Mouse (Mus musculus): ENCODE measurements around the gene Gpr153.

The Gpr153 gene

GRCm38 (mm10) chr4:152315498-152316213 lies 41.6 kb downstream of the Gpr153 start:
- peak; percentile 59 for DNase-seq (ENCODE audit: low read depth, low spot score)

DNA sequence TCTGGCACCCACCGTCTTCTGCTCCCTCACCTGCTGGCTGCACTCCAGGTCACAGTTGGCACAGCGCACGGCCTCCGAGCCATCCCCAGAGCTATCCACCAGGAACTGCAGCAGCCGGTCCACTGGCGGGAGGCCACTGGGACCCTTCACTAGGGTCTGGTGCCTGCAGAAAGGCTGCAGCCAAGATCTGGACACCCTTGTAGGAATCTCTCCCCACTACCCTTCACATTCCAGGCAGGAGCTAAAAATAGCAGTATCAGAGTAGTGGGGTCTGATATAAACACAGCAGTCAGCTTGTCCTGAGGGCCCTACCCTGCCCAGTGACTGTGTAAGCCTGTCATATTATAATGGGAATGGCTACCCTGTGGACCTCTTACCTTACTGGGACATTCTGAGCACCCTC lies 43.6 kb downstream of the Gpr153 start:
- no peak for DNase-seq (ENCODE audit: low read depth, low spot score)

- DNase-seq (ENCODE audit: low read depth, low spot score), result peak; percentile 82
Observed at GRCm38 (mm10) chr4:152318517-152319234, 44.6 kb downstream of the Gpr153 start, which contains the start of gene Rnf207. Rnf207 (minus strand) TSS chr4:152318993.

DNA sequence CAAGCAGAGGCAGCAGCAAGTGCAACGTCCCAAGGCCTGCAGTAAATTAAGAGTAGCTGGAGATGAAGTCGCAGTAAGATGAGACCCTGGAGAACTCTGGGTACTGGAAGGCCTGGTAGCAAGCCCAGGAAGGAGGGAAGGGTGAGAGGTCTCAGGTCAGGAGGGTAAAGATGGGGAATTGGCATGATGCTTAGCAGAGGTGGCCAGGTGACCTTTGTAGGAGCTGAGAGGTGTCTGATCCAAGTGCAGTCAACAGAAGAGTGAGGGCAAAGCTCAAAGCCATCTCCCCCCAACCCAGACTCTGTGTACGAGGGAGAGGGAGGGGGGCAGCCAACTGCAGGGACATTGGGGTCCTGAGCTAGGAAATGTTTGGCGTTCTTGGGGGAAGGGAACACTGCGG lies 47.4 kb downstream of the Gpr153 start:
- DNase-seq (ENCODE audit: low read depth, low spot score), result no peak

DNA sequence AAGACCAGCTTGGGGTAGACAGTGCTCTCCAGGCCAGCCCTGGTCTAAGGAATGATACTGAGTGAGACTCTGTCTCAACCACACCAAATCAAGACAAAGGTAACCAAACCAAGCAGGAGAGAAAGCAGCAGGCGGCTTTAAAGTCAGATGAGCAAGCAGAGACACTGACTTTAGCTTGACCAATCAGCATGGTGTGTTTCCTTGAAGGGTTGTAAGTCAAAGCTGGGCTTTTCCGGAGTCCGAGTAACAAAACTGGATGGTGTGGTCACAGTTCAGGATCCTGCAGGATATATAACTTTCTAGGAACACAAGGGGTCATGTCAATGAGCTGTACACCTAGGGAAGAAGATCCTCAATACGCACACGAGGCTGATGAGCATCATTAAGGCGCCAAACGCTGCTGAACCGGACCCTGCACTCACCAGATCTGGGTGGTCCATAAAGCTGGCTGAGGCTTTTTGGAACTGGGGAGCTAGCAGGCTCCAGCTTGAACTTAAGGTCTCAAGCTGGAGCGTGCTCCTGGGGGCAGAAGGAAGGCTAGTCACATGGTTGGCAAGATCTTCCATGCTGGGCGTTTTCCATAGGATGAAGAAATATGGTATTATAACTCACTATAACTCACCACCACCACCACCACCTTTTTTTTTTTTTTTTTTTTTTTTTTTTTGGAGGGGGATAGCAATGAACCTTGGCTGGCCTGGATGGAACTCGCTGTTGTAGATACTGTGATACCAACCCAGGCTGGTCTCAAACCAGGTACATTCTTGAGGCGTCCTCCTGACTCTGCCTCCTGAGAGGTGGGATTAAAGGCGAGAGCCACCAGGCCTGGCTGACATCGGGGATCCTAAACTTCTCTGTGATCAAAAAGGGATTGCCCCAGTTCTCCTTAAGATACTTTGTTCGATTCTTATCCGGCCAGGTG lies 50.9 kb downstream of the Gpr153 start:
- peak; percentile 64 for DNase-seq (ENCODE audit: low read depth, low spot score)

- peak; percentile 99 for DNase-seq (ENCODE audit: low read depth, low spot score)
Observed at GRCm38 (mm10) chr4:152325574-152326411, 51.8 kb downstream of the Gpr153 start, which contains the start of gene Rpl22. Rpl22 (plus strand) TSS chr4:152325742.

GRCm38 (mm10) chr4:152326543-152326942 lies 52.5 kb downstream of the Gpr153 start:
- no peak for DNase-seq (ENCODE audit: low read depth, low spot score)

DNA sequence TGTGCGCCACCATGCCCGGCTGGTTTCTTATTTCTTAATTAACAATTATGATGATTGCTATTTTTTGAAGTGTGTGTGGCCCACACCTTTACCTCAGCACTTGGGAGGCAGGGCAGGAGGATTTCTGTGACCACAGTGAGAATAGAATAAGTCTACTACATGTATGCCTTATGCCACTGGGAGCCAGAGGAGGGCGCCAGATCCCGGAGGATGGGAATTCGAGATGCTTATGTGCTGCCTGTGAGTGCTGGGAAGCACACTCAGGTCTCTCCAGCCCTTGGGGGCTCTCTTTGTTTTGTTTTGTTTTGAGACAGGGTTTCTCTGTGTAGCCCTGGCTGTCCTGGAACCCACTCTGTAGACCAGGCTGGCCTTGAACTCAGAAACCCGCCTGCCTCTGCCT lies 54.7 kb downstream of the Gpr153 start:
- peak; percentile 86 for DNase-seq (ENCODE audit: low read depth, low spot score)

DNA sequence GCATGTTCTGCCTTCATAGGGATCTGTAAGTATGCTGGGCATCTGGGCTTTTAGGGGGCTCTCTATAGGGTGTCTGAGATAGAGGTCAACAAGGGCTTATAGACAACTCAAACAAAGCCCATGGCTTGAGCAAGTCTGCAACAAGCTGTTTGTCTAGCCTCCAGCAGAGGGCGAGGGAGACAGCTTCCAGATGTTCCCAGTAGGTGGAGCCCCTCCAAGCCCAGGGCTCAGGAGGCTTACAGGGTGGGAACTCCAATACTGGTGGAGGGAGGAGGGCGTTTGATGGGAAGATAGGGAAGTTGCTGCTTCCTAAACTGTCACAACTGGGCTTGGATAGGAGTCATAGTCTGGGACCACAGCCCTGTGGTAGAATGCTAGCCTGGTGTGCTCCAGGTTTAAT lies 58.9 kb downstream of the Gpr153 start:
- peak; percentile 94 for DNase-seq (ENCODE audit: low read depth, low spot score)

GRCm38 (mm10) chr4:152333587-152333986 lies 59.6 kb downstream of the Gpr153 start:
- peak; percentile 59 for DNase-seq (ENCODE audit: low read depth, low spot score)
